Mouse (Mus musculus) gastrocnemius, postnatal 10 days (tissue): ENCODE data around the gene Eno1. TPM values are rescaled to one million over a fixed set of nuclear protein-coding genes. Genes with fewer than 3 reads are reported as not detected.
"Not testable (repeated sequence)": the region's sequence is repeated elsewhere in the genome, so short reads cannot be mapped to it uniquely, and the experiment has no call there.

Source experiments
- DNase-seq: peaks from one replicate; pipeline ENCODE4 v3.0.0; 2021; ENCODE audit warnings: mixed read lengths
- total RNA-seq, 2 experiments: library from RNA; stranded (reverse); gene quantifications; 2 replicates each; pipeline ENCODE4 v1.2.3; 2021

Eno1 gene
- total RNA-seq, 2 experiments from 2014 or later = 469 to 474 TPM

GRCm38 (mm10) chr4:150281018-150281761, 44.7 kb downstream of the Eno1 start, which contains the start of gene Rere:
Gene Rere (plus strand): TSS chr4:150281646.
- peak; percentile 98 for DNase-seq

- DNase-seq = peak; percentile 52
These were observed 45.5 kb downstream of the Eno1 start for GRCm38 (mm10) chr4:150281891-150282630.

- DNase-seq = no peak
These were observed 46.3 kb downstream of the Eno1 start for GRCm38 (mm10) chr4:150282631-150283334.

- DNase-seq = no peak
These were observed 46.8 kb downstream of the Eno1 start for GRCm38 (mm10) chr4:150283335-150283638.

- no peak for DNase-seq
These were observed 47.5 kb downstream of the Eno1 start for GRCm38 (mm10) chr4:150283993-150284392.

- DNase-seq = no peak
These were observed 50.5 kb downstream of the Eno1 start for GRCm38 (mm10) chr4:150286980-150287379.

- DNase-seq = not testable (repeated sequence)
These were observed 50.9 kb downstream of the Eno1 start for GRCm38 (mm10) chr4:150287463-150287862.

- DNase-seq = no peak
These were observed 55.4 kb downstream of the Eno1 start for GRCm38 (mm10) chr4:150291900-150292299.

- no peak for DNase-seq
These were observed 58.3 kb downstream of the Eno1 start for GRCm38 (mm10) chr4:150294870-150295269.

- DNase-seq = no peak
These were observed 59.4 kb downstream of the Eno1 start for GRCm38 (mm10) chr4:150295966-150296365.

Other genes starting within 250 kb of the Eno1 start
- 10 to 100 TPM; 57.1 to 61.3 TPM for gene H6pd, start 227.7 kb upstream of the Eno1 start, total RNA-seq
- 10 to 100 TPM; 18.8 to 19.2 TPM for gene Gpr157, start 149.4 kb upstream of the Eno1 start, total RNA-seq
- gene Slc2a5, start 117.4 kb upstream of the Eno1 start, total RNA-seq = 1 to 10 TPM; 2.0 to 2.4 TPM
- not detected for gene Slc2a7, start 87.7 kb upstream of the Eno1 start, total RNA-seq
- not detected for gene Car6, start 35.4 kb upstream of the Eno1 start, total RNA-seq
- gene Rere, start 44.9 kb downstream of the Eno1 start, total RNA-seq = 10 to 100 TPM; 53.8 to 56.9 TPM